Mouse (Mus musculus): ENCODE measurements around the gene Grik4. TPM values are rescaled to one million over a fixed set of nuclear protein-coding genes. Genes with fewer than 3 reads are reported as not detected.

Grik4 gene
- polyA plus RNA-seq, 2 experiments: 0.19 to 0.38 TPM

GRCm38 (mm10) chr9:42727186-42727585 is 217.1 kb downstream of the Grik4 start:
- Histone ChIP-seq H3K4me1 (replicated peaks; ENCODE audit: control insufficient read depth in 2 of 2, insufficient read depth in 2 of 2, low read length in 1 of 2) (peaks cover 0 to 3% of the 10 kb centered on the region in 2 experiments; a peak in 2 of 4 replicates), H3K9me3 (ENCODE audit: control insufficient read depth, low read length) (no peaks in the 10 kb centered on the region), H3K36me3 (replicated peaks; ENCODE audit: control insufficient read depth, insufficient read depth, low read depth) (no peaks in the 10 kb centered on the region), H3K4me3 (ENCODE audit: insufficient read depth in 1 of 2, low read depth in 2 of 2, low read length in 2 of 2) (no peak overlapping the region), H3K27ac (no peak overlapping the region), H3K27me3 (ENCODE audit: control insufficient read depth, insufficient read depth, low read length) (no peaks in the 10 kb centered on the region), H3K4me2 (ENCODE audit: low read depth) (peak overlapping the region; percentile 4; the same call in 1 of the 2 replicates), H3K9ac (replicated peaks) (no peak overlapping the region)
- DNase-seq (ENCODE audit: low read depth in 3 of 3, low spot score in 3 of 3): no peak
- peak; percentile 43; the same call in 1 of the 2 replicates for ATAC-seq (ENCODE audit: insufficient read depth)
- TF ChIP-seq CTCF (IDR thresholded peaks at IDR 0.05; ENCODE audit: low read depth): no peak
- 64% methylated on average over 5 of the region's 5 CpGs for WGBS (ENCODE audit: insufficient replicate concordance)

DNA sequence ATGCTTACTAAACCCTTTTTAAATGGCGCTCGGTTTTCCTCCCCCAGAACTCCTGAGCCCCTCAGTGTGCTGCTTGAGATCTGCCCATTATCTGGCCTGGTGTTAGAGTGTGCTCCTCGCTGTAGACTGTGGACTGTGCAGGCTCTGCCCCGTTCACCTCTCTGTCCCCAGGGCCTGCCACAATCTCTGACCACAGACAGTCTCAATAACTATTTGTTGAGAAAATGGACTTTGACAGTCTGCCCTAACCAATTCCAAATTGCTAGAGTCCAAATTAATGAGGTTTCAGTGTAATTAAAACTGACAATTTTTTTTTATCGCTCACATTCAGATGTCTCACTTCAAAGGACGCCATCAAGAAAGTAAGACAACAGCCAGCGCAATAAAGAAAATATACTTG is 220.2 kb downstream of the Grik4 start:
- ATAC-seq (ENCODE audit: insufficient read depth): no peak
- 58% methylated on average over 7 of the region's 7 CpGs for WGBS (ENCODE audit: insufficient replicate concordance)
- no peak for DNase-seq (ENCODE audit: low read depth in 3 of 3, low spot score in 3 of 3)
- no peaks in the 10 kb centered on the region for H3K27me3 ChIP-seq (ENCODE audit: control insufficient read depth, insufficient read depth, low read length)
- no peak overlapping the region for H3K4me2 ChIP-seq (ENCODE audit: low read depth)
- H3K4me1 ChIP-seq (replicated peaks; ENCODE audit: control insufficient read depth in 2 of 2, insufficient read depth in 2 of 2, low read length in 1 of 2): peaks cover 0 to 3% of the 10 kb centered on the region in 2 experiments; a peak in 2 of 4 replicates
- no peak overlapping the region for H3K4me3 ChIP-seq (ENCODE audit: insufficient read depth in 1 of 2, low read depth in 2 of 2, low read length in 2 of 2)
- no peak overlapping the region for H3K27ac ChIP-seq
- H3K9me3 ChIP-seq (ENCODE audit: control insufficient read depth, low read length): no peaks in the 10 kb centered on the region
- no peaks in the 10 kb centered on the region for H3K36me3 ChIP-seq (replicated peaks; ENCODE audit: control insufficient read depth, insufficient read depth, low read depth)
- TF ChIP-seq EP300 (IDR thresholded peaks at IDR 0.05; ENCODE audit: low read depth) (no peak), CTCF (IDR thresholded peaks at IDR 0.05; ENCODE audit: low read depth) (no peak)
- H3K9ac ChIP-seq (replicated peaks): no peak overlapping the region

GRCm38 (mm10) chr9:42722501-42722900 is 221.8 kb downstream of the Grik4 start:
- no peak for ATAC-seq (ENCODE audit: insufficient read depth)
- 49% methylated on average over 4 of the region's 4 CpGs for WGBS (ENCODE audit: insufficient replicate concordance)
- H3K27ac ChIP-seq: no peak overlapping the region
- H3K4me1 ChIP-seq (replicated peaks; ENCODE audit: control insufficient read depth in 2 of 2, insufficient read depth in 2 of 2, low read length in 1 of 2): peaks cover 0 to 3% of the 10 kb centered on the region in 2 experiments; a peak in 2 of 4 replicates
- no peak for DNase-seq (ENCODE audit: low read depth in 3 of 3, low spot score in 3 of 3)
- no peak overlapping the region for H3K9ac ChIP-seq (replicated peaks)
- TF ChIP-seq EP300 (IDR thresholded peaks at IDR 0.05; ENCODE audit: low read depth) (no peak), CTCF (IDR thresholded peaks at IDR 0.05; ENCODE audit: low read depth) (no peak)
- H3K27me3 ChIP-seq (ENCODE audit: control insufficient read depth, insufficient read depth, low read length): no peaks in the 10 kb centered on the region
- no peak overlapping the region for H3K4me3 ChIP-seq (ENCODE audit: insufficient read depth in 1 of 2, low read depth in 2 of 2, low read length in 2 of 2)
- H3K4me2 ChIP-seq (ENCODE audit: low read depth): no peak overlapping the region
- no peaks in the 10 kb centered on the region for H3K36me3 ChIP-seq (replicated peaks; ENCODE audit: control insufficient read depth, insufficient read depth, low read depth)
- H3K9me3 ChIP-seq (ENCODE audit: control insufficient read depth, low read length): no peaks in the 10 kb centered on the region

DNA sequence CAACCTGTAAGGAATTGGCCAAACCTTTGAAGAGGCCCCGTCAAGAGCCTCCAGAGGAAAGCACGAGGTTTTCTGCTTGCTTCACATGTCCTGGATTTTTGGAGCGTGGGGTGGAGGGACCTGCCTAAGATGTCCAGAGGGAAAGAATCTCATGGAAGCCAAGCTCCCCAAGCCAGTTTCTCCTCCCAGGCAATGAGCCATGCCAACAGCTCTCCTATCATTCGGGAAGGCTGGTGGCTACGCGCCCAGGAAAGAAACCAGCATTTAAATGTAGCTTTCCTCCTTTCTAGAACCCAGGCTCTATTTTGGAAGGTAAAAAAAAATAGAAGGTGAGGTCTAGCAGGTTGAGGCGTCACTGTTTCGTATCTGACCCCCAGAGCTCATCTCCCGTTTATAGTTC is 222.6 kb downstream of the Grik4 start:
- peaks cover 0 to under 1% of the 10 kb centered on the region in 2 experiments; a peak in 2 of 4 replicates for H3K4me1 ChIP-seq (replicated peaks; ENCODE audit: control insufficient read depth in 2 of 2, insufficient read depth in 2 of 2, low read length in 1 of 2)
- H3K27me3 ChIP-seq (ENCODE audit: control insufficient read depth, insufficient read depth, low read length): no peaks in the 10 kb centered on the region
- H3K4me2 ChIP-seq (ENCODE audit: low read depth): no peak overlapping the region
- no peak overlapping the region for H3K27ac ChIP-seq
- H3K9me3 ChIP-seq (ENCODE audit: control insufficient read depth, low read length): no peaks in the 10 kb centered on the region
- H3K9ac ChIP-seq (replicated peaks): no peak overlapping the region
- ATAC-seq (ENCODE audit: insufficient read depth) (no peak), DNase-seq (ENCODE audit: low read depth in 3 of 3, low spot score in 3 of 3) (no peak)
- WGBS (ENCODE audit: insufficient replicate concordance): 69% methylated on average over 9 of the region's 9 CpGs
- TF ChIP-seq CTCF (IDR thresholded peaks at IDR 0.05; ENCODE audit: low read depth) (no peak), EP300 (IDR thresholded peaks at IDR 0.05; ENCODE audit: low read depth) (no peak)
- H3K36me3 ChIP-seq (replicated peaks; ENCODE audit: control insufficient read depth, insufficient read depth, low read depth): no peaks in the 10 kb centered on the region
- H3K4me3 ChIP-seq (ENCODE audit: insufficient read depth in 1 of 2, low read depth in 2 of 2, low read length in 2 of 2): no peak overlapping the region

DNA sequence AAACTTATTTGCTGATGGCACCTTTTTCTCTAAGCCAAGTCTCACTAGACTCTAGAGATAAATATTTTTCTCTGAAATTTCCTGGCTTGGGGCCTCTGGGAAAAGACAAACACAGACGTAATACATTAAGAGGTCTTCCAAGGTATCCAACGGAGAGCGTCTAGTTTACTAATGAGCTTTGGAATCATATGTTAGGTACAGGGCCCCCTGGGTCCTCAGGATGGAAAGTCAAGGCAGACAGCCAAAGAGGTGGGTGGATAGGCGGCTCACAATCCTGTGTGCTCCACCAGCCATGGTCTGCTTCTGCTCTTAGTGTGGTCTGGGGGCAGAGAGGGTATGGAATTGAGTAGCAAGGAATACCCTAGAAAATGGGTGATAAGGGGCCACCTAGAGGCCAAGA is 223.1 kb downstream of the Grik4 start:
- Histone ChIP-seq H3K4me3 (ENCODE audit: insufficient read depth in 1 of 2, low read depth in 2 of 2, low read length in 2 of 2) (no peak overlapping the region), H3K27me3 (ENCODE audit: control insufficient read depth, insufficient read depth, low read length) (no peaks in the 10 kb centered on the region), H3K4me2 (ENCODE audit: low read depth) (no peak overlapping the region), H3K9ac (replicated peaks) (no peak overlapping the region), H3K4me1 (replicated peaks; ENCODE audit: control insufficient read depth in 2 of 2, insufficient read depth in 2 of 2, low read length in 1 of 2) (peaks cover 0 to 1% of the 10 kb centered on the region in 2 experiments; a peak in 2 of 4 replicates), H3K9me3 (ENCODE audit: control insufficient read depth, low read length) (no peaks in the 10 kb centered on the region), H3K27ac (no peak overlapping the region), H3K36me3 (replicated peaks; ENCODE audit: control insufficient read depth, insufficient read depth, low read depth) (no peaks in the 10 kb centered on the region)
- DNase-seq (ENCODE audit: low read depth in 3 of 3, low spot score in 3 of 3) (no peak), ATAC-seq (ENCODE audit: insufficient read depth) (no peak)
- 68% methylated on average over 4 of the region's 4 CpGs for WGBS (ENCODE audit: insufficient replicate concordance)
- no peak for TF ChIP-seq EP300 (IDR thresholded peaks at IDR 0.05; ENCODE audit: low read depth)
- TF ChIP-seq CTCF (IDR thresholded peaks at IDR 0.05; ENCODE audit: low read depth): 0 out of 2 replicates have a peak, but pooled peaks have one; percentile 4

All from liver, embryonic 14.5 days (tissue).